ENCODE assay signal across 25 mouse cellular contexts in the genomic region with DNA sequence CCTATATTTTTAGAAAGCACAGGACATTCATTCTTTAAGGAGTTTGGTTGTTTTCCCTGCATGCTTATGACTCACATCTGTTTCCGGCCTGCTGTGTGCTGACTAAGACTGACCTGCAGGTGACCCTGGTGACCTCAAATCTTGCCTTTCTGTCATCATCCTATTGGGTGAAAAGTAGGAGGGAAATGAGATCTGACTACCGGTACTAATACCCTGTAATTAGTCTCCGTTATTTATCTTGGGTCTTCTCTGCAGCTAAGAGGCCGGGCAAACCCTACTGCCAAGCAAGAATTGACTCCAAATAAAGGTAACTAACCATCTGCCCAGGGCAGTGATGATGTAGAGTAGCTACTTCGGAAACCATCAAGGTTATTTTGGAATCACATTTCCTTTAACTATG. TPM values are rescaled to one million over a fixed set of nuclear protein-coding genes. Genes with fewer than 3 reads are reported as not detected.
DNase-seq lines count a peak whose midpoint lies in the region; ATAC-seq lines count a peak whose summit lies in the region.
"Had no signal": no experiment of that assay in that cellular context is flagged by ENCODE, and none has a peak within 500 bp of the region (broad histone marks: within the 10 kb centered on the region; RNA-seq: fewer than 3 reads in every experiment).

A gene (plus strand): TSS at position 208 of the 400 bp plus-strand sequence.

- no peak within 1 kb of the TSS for H3K4me3 ChIP-seq in midbrain, embryonic 11.5 days (ENCODE audit: low read depth, low read length)
- H3K4me3 ChIP-seq in midbrain, embryonic 15.5 days = no peak within 1 kb of the TSS
- H3K4me3 ChIP-seq: embryonic facial prominence, embryonic 15.5 days; forebrain, embryonic 10.5 days; neural tube, embryonic 12.5 days had no signal

- DNase-seq in midbrain, embryonic 11.5 days (ENCODE audit: low spot score, missing footprints) = no peak
- peak; percentile 39 for DNase-seq in R1 (ENCODE audit: low read depth, low spot score)
- DNase-seq in forelimb bud, embryonic 11.5 days (ENCODE audit: low read depth, low spot score) = peak; percentile 26
- peak; percentile 2 for DNase-seq in yolk sac, embryonic 10.5 days (ENCODE audit: low spot score)
- DNase-seq in urinary bladder, adult 2 months (ENCODE audit: low spot score) = no peak
- no peak for DNase-seq in right cerebral cortex, postnatal 4 days
- DNase-seq: adrenal gland, adult 8-10 months; cerebellum, adult 11 months; cerebellum, postnatal 14 days; gastrocnemius, postnatal 14 days; kidney, adult 2 months; kidney, postnatal 25 days; layer of hippocampus, adult 9-11 months; lung, adult 2 months; lung, postnatal 4 days; thymus, postnatal 4 days had no signal

- H3K9me3 ChIP-seq in midbrain, embryonic 11.5 days (ENCODE audit: control insufficient read depth, low read length) = no peaks in the 10 kb centered on the region
- H3K9me3 ChIP-seq in midbrain, embryonic 15.5 days = no peaks in the 10 kb centered on the region
- H3K9me3 ChIP-seq: embryonic facial prominence, embryonic 15.5 days; forebrain, embryonic 10.5 days; neural tube, embryonic 12.5 days had no signal

- peak; percentile 59; the same call in 1 of the 2 replicates for ATAC-seq in midbrain, embryonic 11.5 days (ENCODE audit: low FRiP score)
- ATAC-seq in midbrain, embryonic 15.5 days (replicated peaks) = no peak
- ATAC-seq: hindbrain, postnatal 0 days; midbrain, embryonic 16.5 days had no signal

- WGBS in midbrain, embryonic 11.5 days = 33% methylated on average over 5 of the region's 5 CpGs
- WGBS in midbrain, embryonic 15.5 days = 33% methylated on average over 5 of the region's 5 CpGs

- H3K27ac ChIP-seq in midbrain, embryonic 11.5 days (ENCODE audit: low read depth, low read length) = no peak within 1 kb of the TSS
- H3K27ac ChIP-seq in midbrain, embryonic 15.5 days = no peak within 1 kb of the TSS
- H3K27ac ChIP-seq: embryonic facial prominence, embryonic 15.5 days; forebrain, embryonic 10.5 days; hindbrain, postnatal 0 days; neural tube, embryonic 12.5 days had no signal

- no peaks in the 10 kb centered on the region for H3K4me1 ChIP-seq in midbrain, embryonic 11.5 days (ENCODE audit: control insufficient read depth, insufficient read depth, low read length)
- H3K4me1 ChIP-seq in midbrain, embryonic 15.5 days = no peaks in the 10 kb centered on the region
- H3K4me1 ChIP-seq: embryonic facial prominence, embryonic 15.5 days; neural tube, embryonic 12.5 days had no signal

- no peak within 1 kb of the TSS for H3K4me2 ChIP-seq in midbrain, embryonic 11.5 days
- no peak within 1 kb of the TSS for H3K4me2 ChIP-seq in midbrain, embryonic 15.5 days
- H3K4me2 ChIP-seq: embryonic facial prominence, embryonic 15.5 days; liver, embryonic 11.5 days; neural tube, embryonic 12.5 days had no signal

- no peaks in the 10 kb centered on the region for H3K36me3 ChIP-seq in midbrain, embryonic 11.5 days (ENCODE audit: control insufficient read depth, insufficient read depth, low read length)
- H3K36me3 ChIP-seq in midbrain, embryonic 15.5 days (replicated peaks) = no peaks in the 10 kb centered on the region
- H3K36me3 ChIP-seq: embryonic facial prominence, embryonic 15.5 days; forebrain, embryonic 10.5 days; neural tube, embryonic 12.5 days had no signal

- no peaks in the 10 kb centered on the region for H3K27me3 ChIP-seq in midbrain, embryonic 11.5 days (ENCODE audit: control insufficient read depth, insufficient read depth, low read length)
- no peaks in the 10 kb centered on the region for H3K27me3 ChIP-seq in midbrain, embryonic 15.5 days (replicated peaks)
- H3K27me3 ChIP-seq: embryonic facial prominence, embryonic 15.5 days; neural tube, embryonic 12.5 days had no signal

- H3K9ac ChIP-seq in midbrain, embryonic 11.5 days (ENCODE audit: low read length) = no peak within 1 kb of the TSS
- H3K9ac ChIP-seq in midbrain, embryonic 15.5 days = no peak within 1 kb of the TSS
- H3K9ac ChIP-seq: embryonic facial prominence, embryonic 15.5 days; neural tube, embryonic 12.5 days had no signal

RNA-seq across cellular contexts. Expression of the gene that starts here (rescaled TPM):
- 0.23 and 0.33 TPM in 2 replicates for polyA plus RNA-seq in midbrain, embryonic 11.5 days (2014; fragmentation: Nextera tagmentation; extraction: Ambion mirVana)
- polyA plus RNA-seq in midbrain, embryonic 15.5 days (2015; fragmentation: Nextera tagmentation; extraction: Ambion mirVana) = not detected in 2 replicates
- not detected in 2 replicates for polyA plus RNA-seq in urinary bladder, adult 2 months (2012; rRNA removed)
- polyA plus RNA-seq: frontal cortex, adult 2 months; heart, postnatal 0 days; kidney, adult 2 months; lung, adult 2 months; midbrain, embryonic 16.5 days had no signal

Comparison
In these comparisons a context has a peak if more than half of its experiments do, and no peak if none do; other contexts are left out.
1. Peak in ATAC-seq in midbrain, embryonic 11.5 days; RNA of the gene not detected or under 1 TPM.
2. DNase-seq: peak in R1 (single experiment), forelimb bud, embryonic 11.5 days (single experiment) and yolk sac, embryonic 10.5 days (single experiment); none in midbrain, embryonic 11.5 days (single experiment), urinary bladder, adult 2 months (single experiment) and right cerebral cortex, postnatal 4 days (single experiment).